Mouse (Mus musculus): ENCODE data around the gene Tacc3.

Tacc3 gene

DNA sequence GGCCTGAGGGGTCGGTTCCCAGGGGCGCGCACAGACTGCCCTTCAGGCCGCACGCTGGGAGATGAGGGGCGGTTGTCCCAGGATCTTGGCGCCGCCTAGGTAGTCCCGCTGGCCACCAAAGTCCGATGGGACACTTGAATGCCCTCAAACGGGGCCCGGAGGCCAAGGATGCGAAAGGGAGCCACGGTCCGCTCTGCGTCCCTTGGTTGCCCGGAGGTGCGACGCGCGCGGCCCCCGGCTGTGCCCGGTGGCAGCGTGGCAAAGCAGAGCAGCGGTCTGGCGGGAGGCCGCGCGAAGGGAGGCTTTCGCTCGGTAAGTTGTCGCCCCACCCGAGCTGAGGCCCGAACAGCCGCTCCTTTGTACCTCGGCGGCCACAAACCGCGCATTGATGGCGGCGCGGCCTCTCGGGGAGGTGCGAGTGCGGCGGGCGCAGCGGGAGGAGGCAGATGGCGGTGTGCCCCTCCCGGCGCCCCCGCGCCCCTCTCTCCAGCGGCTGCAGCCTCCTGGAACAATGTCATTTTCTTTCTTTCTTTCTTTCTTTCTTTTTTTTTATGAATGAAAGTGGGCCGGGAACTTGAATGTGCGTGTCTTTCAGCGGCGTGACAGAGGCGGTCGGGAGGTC is 65.2 kb downstream of the Tacc3 start:
- DNase-seq, result peak; percentile 51

DNA sequence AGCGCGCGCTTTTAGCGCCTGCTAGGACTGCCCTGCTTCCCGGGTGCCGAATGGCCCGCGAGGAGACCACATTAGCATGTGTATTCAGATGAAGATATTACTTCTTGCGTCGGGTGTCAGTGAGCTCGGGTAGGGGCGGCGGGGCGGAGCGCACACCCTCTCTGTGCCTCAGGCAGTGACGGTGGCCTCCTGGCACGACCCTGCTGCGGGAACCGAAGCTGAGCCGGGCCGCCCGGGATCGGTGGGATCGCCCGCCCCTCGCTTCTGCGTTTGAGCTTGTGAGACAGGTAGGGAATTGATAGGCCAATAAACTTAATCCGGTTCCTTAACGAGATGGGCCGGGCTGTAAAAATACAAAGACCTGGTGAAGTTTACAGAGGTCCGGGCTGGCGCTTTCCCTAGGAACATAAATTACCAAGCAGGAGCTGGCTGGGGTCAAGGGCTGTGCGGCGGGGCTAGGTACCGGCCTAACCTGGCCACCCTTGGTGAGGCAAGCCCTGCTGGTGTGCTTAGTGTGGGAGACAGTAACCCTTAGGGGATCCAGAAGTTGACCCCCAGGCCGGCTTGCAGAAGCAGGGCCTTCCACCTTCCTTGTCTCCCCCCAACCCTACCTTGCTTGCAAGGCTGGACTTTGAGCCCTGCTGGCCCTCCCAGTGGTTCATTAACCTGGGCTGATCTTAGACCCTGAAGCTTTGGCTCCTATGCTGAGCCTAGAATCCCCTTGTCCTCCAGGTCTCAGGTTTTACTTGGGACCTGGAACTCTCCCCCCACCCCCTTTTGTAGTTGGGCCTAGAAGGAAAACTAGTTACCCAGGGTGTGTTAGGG is 65.9 kb downstream of the Tacc3 start:
- peak; percentile 27 for DNase-seq

DNA sequence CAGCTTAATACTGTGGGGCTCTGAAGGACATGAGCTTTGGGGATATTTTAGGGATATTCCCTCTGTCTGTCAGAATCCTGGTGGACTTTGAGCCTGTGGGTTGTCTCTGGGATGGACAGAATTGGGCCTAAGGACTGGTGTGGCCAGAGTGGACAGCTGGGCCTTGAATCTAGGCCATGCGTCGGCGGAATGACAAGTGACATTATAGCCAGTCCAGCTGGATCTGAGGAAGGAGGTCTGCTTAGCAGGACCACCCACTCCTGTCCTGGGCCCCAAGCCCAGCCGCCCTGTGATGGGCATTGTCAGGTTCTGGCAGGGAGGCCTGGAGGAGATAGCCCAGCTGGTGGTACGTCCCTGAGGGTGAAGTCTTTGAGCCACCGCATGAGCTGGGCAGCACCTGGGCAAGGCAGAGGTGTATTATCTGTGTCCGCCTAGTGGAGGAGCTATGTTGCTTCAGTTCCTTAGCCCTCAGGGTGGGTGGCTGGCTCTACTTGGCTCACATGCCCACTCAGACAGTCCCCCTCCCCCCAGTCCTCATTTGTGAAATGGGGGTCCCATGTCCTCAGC is 68.2 kb downstream of the Tacc3 start:
- no peak for DNase-seq

DNA sequence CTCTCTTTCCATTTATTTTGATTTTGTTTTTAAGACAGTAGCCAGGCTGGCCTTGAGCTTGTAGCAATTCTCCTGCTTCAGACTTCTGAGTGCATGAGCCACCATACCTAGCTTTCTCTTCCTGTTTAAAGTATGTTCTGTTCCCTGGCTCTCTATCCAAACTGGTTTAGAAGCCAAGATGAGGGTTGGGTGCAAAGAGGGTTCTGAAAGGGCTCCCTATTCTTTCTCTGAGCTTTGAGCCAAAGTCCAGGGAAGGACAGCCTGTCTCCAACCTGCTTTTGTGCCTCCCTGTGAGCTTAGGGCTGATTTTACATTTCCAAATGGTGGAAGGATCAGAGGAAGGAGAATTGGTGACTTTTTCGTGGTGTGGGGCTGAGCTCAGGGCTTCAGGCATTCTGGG is 69.0 kb downstream of the Tacc3 start:
- DNase-seq, result no peak
